Mouse (Mus musculus) urinary bladder, postnatal 36 days (tissue): ENCODE measurements at regions not wholly inside any gene's neighbourhood (a gene's known extent, or its start where the extent isn't known, plus 50 kb on each side); places are given as distances from the start of the nearest gene placed in this dataset.
A peak's percentile ranks its signal among the peaks of the same experiment; 100 is the strongest.

Experiments used
- DNase-seq, 2 experiments: peaks; one replicate each; pipeline ENCODE4 v3.0.0; 2022; ENCODE audit warnings: low spot score in 2 of 2, mixed read lengths in 1 of 2

GRCm38 (mm10) chr16:37725745-37726144 is 50.9 kb upstream of the Fstl1 start:
- no peak for DNase-seq

- no peak for DNase-seq
Measured at GRCm38 (mm10) chr16:37715173-37715572, 60.9 kb upstream of the Ndufb4 start.

GRCm38 (mm10) chr16:37714276-37714675 is 60.0 kb upstream of the Ndufb4 start:
- DNase-seq: no peak

GRCm38 (mm10) chr16:37706242-37706923 is 52.1 kb upstream of the Ndufb4 start:
- DNase-seq: no peak

GRCm38 (mm10) chr16:37705209-37705608 is 51.0 kb upstream of the Ndufb4 start:
- DNase-seq: no peak

- DNase-seq: peak in 1 of 2 experiments; percentile 13
Measured at GRCm38 (mm10) chr16:37704461-37705155, 50.4 kb upstream of the Ndufb4 start.
